Mouse (Mus musculus) midbrain, embryonic 16.5 days (tissue): Measurements from ENCODE around the gene Gm15091. TPM values are rescaled to one million over a fixed set of nuclear protein-coding genes. Genes with fewer than 3 reads are reported as not detected.
"Not testable (repeated sequence)": the region's sequence is repeated elsewhere in the genome, so short reads cannot be mapped to it uniquely, and the experiment has no call there.

Experiments
- ATAC-seq: fragments of 200-750 bp; cut with Nextera tagmentation; 2 replicates; pipeline ENCODE4 v1.8.0; 2017; ENCODE audit warnings: moderate TSS enrichment
- H3K27ac ChIP-seq: fragments of 300-500 bp; sonication (generic); 2 replicates; pipeline ENCODE4 v1.5.1; 2014; ENCODE audit warnings: mild to moderate bottlenecking, low read length, mixed read lengths
- H3K27me3 ChIP-seq: fragments of 300-500 bp; sonication (generic); 2 replicates; pipeline ENCODE4 v1.6.1; 2014; ENCODE audit warnings: low read depth, low read length, mixed read lengths; ENCODE audit not compliant: control insufficient read depth, insufficient read depth
- H3K36me3 ChIP-seq: fragments of 300-500 bp; sonication (generic); 2 replicates; pipeline ENCODE4 v1.6.1; 2014; ENCODE audit warnings: mild to moderate bottlenecking, low read length, moderate library complexity, mixed read lengths; ENCODE audit not compliant: control insufficient read depth, insufficient read depth
- H3K4me1 ChIP-seq: fragments of 300-500 bp; sonication (generic); 2 replicates; pipeline ENCODE4 v1.6.1; 2014; ENCODE audit warnings: mild to moderate bottlenecking, low read length, mixed read lengths; ENCODE audit not compliant: control insufficient read depth, insufficient read depth
- H3K4me2 ChIP-seq: fragments of 300-500 bp; sonication (generic); 2 replicates; pipeline ENCODE4 v1.6.1; 2014; ENCODE audit warnings: mild to moderate bottlenecking, low read length, mixed read lengths
- H3K4me3 ChIP-seq: fragments of 300-500 bp; sonication (generic); 2 replicates; pipeline ENCODE4 v1.5.1; 2014; ENCODE audit warnings: low read depth, mild to moderate bottlenecking, low read length, moderate library complexity, mixed read lengths
- H3K9ac ChIP-seq: fragments of 300-500 bp; sonication (generic); 2 replicates; pipeline ENCODE4 v1.6.1; 2014; ENCODE audit warnings: low read depth, low read length, mixed read lengths
- H3K9me3 ChIP-seq: fragments of 300-500 bp; sonication (generic); replicated peaks from 2 replicates; pipeline ENCODE4 v1.6.1; 2014; ENCODE audit warnings: mild to moderate bottlenecking, low read length, mixed read lengths; ENCODE audit not compliant: control insufficient read depth, poor library complexity, severe bottlenecking
- WGBS: fragments of 180-500 bp; shearing (Covaris S2); extraction: QIAGEN DNeasy Blood & Tissue Kit; methylation state at CpG from one replicate; pipeline ENCODE4 v1.1.7; 2014; 5-methylcytosine and 5-hydroxymethylcytosine counted together
- polyA plus RNA-seq: library from polyadenylated mRNA; unstranded; fragments of >200 nt; fragmentation: Nextera tagmentation; extraction: Ambion mirVana; gene quantifications from 2 replicates; pipeline ENCODE4 v1.2.1, GENCODE M21; 2015

The Gm15091 gene
- polyA plus RNA-seq: not detected in 2 replicates

DNA sequence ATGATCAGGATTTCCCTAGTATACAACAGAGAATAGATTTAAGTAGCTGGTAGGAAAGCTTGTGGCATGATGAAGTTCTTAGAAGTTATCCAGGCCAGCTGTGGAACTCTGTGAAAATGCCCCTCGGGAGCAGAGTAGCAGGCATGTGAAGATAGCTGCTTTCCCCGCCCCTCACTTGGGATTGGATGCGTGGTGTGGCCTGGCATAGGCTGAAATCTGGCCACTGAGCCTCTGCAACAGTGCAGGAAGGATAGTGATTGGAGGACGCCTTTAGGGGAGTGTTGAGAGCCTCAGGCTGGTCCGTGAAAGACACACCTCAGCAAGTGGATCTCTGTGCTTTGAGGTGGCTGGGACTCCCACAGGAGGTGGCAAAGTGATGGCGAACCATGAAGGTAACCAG is at the start of gene Gm15091:
TSS of gene Gm15091 (plus strand) at position 301 of the 400 bp plus-strand sequence.
- ATAC-seq, H3K9me3 ChIP-seq: not testable (repeated sequence)
- WGBS: 84% methylated on average over 5 of the region's 6 CpGs

More for the DNA sequence above, at the start of gene Gm15091:
- H3K9ac ChIP-seq, H3K36me3 ChIP-seq, H3K27ac ChIP-seq, H3K4me3 ChIP-seq, H3K4me2 ChIP-seq, H3K4me1 ChIP-seq, H3K27me3 ChIP-seq: not testable (repeated sequence)

Other genes starting within 250 kb of the Gm15091 start
- not detected in 2 replicates for gene Gm15097, start 157.2 kb upstream of the Gm15091 start, polyA plus RNA-seq